Mouse (Mus musculus): ENCODE measurements at regions not wholly inside any gene's neighbourhood (a gene's known extent, or its start where the extent isn't known, plus 50 kb on each side); places are given as distances from the start of the nearest gene placed in this dataset.

DNA sequence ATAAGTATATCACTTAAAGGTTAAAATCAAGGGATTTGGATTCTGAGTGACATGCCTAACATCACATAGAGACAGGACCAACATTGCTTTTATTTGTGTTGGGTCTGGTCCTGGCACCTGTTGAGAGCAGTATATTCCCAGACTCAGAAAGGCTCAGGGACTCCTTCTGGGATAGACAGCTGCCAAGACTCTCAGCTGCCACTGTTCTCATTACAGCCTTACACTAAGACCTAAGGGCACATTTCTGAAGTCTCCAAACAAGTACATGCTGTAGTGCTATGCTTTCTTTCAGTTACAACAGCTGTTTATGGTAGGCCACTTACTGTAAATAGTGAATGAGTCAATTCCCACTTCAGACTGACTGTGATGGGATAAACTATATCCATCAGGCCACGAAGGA, 77.7 kb upstream of the Fam13a start:
- no peak for TF ChIP-seq CTCF (IDR thresholded peaks at IDR 0.05; ENCODE audit: extremely low read depth, insufficient read length, insufficient replicate concordance, low read depth, low read length)
- TF ChIP-seq POLR2A (IDR thresholded peaks at IDR 0.05; ENCODE audit: low read depth, low read length): no peak
